Mouse (Mus musculus): ENCODE measurements around the gene Zswim3. TPM values are rescaled to one million over a fixed set of nuclear protein-coding genes. Genes with fewer than 3 reads are reported as not detected.
A peak's percentile ranks its signal among the peaks of the same experiment; 100 is the strongest.

Gene Zswim3
- polyA plus RNA-seq (2015; fragmentation: Nextera tagmentation; extraction: Ambion mirVana), result 4.3 and 5.3 TPM in 2 replicates

DNA sequence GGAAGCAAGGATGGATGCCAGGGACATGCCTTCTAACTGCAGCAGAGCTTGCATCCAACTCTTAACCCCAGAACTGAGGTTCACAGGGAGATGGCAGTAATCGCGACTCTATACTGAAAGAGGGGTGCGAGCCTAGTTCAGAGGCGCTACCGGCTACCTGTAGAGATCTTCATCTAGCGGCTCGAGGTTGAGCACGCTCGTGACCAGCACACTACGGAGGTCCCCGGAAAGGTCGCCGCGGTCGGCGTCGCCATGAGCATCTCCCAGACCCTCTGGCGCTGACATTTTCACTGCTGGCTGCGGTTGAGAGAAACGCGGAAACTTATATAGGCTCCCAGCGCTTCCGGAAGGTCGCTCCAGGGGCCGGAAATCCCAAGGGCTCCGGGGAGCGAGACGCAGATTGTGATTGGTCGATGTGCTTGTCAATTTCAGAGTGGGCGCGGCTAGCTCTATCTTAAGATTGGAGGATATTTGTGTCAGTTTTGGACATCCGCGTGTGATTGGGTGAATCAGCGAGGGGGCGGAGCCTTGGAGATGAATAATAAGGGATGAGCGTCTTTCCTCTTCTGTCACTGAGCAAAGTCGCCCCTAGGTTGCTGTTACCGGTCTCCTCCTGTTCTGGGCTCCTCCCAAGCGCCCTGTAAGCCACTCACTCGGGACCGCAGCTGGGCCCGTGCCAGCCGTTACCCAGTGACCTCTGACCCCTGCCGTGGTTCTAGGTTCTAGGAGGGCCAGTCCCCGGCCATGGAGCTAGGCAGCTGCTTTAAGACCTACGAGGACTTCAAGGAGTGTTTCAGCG, at the start of gene Zswim3, which contains the start of gene Acot8:
Zswim3 (plus strand) TSS at position 566 of the 799 bp plus-strand sequence.
Acot8 (minus strand) TSS at position 350 of the 799 bp plus-strand sequence.
- H3K27me3 ChIP-seq (replicated peaks; ENCODE audit: insufficient read depth, low read length), result no peaks in the 10 kb centered on the region
- H3K4me3 ChIP-seq (ENCODE audit: low read depth, low read length), result peak within 1 kb of the TSS; percentile 79
- ATAC-seq (peak; percentile 98), DNase-seq (ENCODE audit: low spot score) (peak; percentile 98)
- no peaks in the 10 kb centered on the region for H3K36me3 ChIP-seq (ENCODE audit: insufficient read depth, low read length)
- peaks cover 4% of the 10 kb centered on the region; the same call in 1 of the 2 replicates for H3K4me1 ChIP-seq (ENCODE audit: insufficient read depth, low read depth, low read length)
- peak within 1 kb of the TSS; percentile 63 for H3K4me2 ChIP-seq (replicated peaks; ENCODE audit: low read depth, low read length)
- TF ChIP-seq EP300 (IDR thresholded peaks at IDR 0.05) (peak; percentile 69; the same call in 1 of the 2 replicates), CTCF (IDR thresholded peaks at IDR 0.05) (peak; percentile 16)
- WGBS, result under 1% methylated on average over 47 of the region's 47 CpGs
- no peaks in the 10 kb centered on the region for H3K9me3 ChIP-seq (ENCODE audit: low read length)
- peak within 1 kb of the TSS; percentile 70 for H3K9ac ChIP-seq (replicated peaks; ENCODE audit: low read depth)
- peak within 1 kb of the TSS; percentile 78 for H3K27ac ChIP-seq (ENCODE audit: low read length)

GRCm38 (mm10) chr2:164757841-164758240, 47.1 kb upstream of the Zswim3 start:
- Histone ChIP-seq H3K9ac (replicated peaks; ENCODE audit: low read depth) (no peak overlapping the region), H3K9me3 (ENCODE audit: low read length) (no peaks in the 10 kb centered on the region), H3K27ac (ENCODE audit: low read length) (no peak overlapping the region), H3K27me3 (replicated peaks; ENCODE audit: insufficient read depth, low read length) (no peaks in the 10 kb centered on the region), H3K36me3 (ENCODE audit: insufficient read depth, low read length) (peaks cover 42% of the 10 kb centered on the region), H3K4me1 (ENCODE audit: insufficient read depth, low read depth, low read length) (no peaks in the 10 kb centered on the region), H3K4me2 (replicated peaks; ENCODE audit: low read depth, low read length) (no peak overlapping the region), H3K4me3 (ENCODE audit: low read depth, low read length) (no peak overlapping the region)
- WGBS, result 93% methylated on average over 10 of the region's 11 CpGs
- TF ChIP-seq EP300 (IDR thresholded peaks at IDR 0.05), result no peak
- no peak for TF ChIP-seq CTCF (IDR thresholded peaks at IDR 0.05)
- no peak for DNase-seq (ENCODE audit: low spot score)
- no peak for ATAC-seq

GRCm38 (mm10) chr2:164758692-164759091, 46.2 kb upstream of the Zswim3 start:
- H3K9me3 ChIP-seq (ENCODE audit: low read length), result no peaks in the 10 kb centered on the region
- no peak overlapping the region for H3K4me2 ChIP-seq (replicated peaks; ENCODE audit: low read depth, low read length)
- DNase-seq (ENCODE audit: low spot score) (no peak), ATAC-seq (no peak)
- H3K4me3 ChIP-seq (ENCODE audit: low read depth, low read length), result no peak overlapping the region
- no peaks in the 10 kb centered on the region for H3K4me1 ChIP-seq (ENCODE audit: insufficient read depth, low read depth, low read length)
- no peak for TF ChIP-seq CTCF (IDR thresholded peaks at IDR 0.05)
- no peak for TF ChIP-seq EP300 (IDR thresholded peaks at IDR 0.05)
- H3K27ac ChIP-seq (ENCODE audit: low read length), result no peak overlapping the region
- WGBS, result 54% methylated on average over 1 of the region's 1 CpGs
- H3K36me3 ChIP-seq (ENCODE audit: insufficient read depth, low read length), result peaks cover 47% of the 10 kb centered on the region
- no peaks in the 10 kb centered on the region for H3K27me3 ChIP-seq (replicated peaks; ENCODE audit: insufficient read depth, low read length)
- H3K9ac ChIP-seq (replicated peaks; ENCODE audit: low read depth), result no peak overlapping the region

GRCm38 (mm10) chr2:164760059-164760833, 44.7 kb upstream of the Zswim3 start:
- peaks cover 36% of the 10 kb centered on the region for H3K36me3 ChIP-seq (ENCODE audit: insufficient read depth, low read length)
- no peak for ATAC-seq
- no peak overlapping the region for H3K4me2 ChIP-seq (replicated peaks; ENCODE audit: low read depth, low read length)
- H3K27me3 ChIP-seq (replicated peaks; ENCODE audit: insufficient read depth, low read length), result no peaks in the 10 kb centered on the region
- DNase-seq (ENCODE audit: low spot score), result no peak
- no peak overlapping the region for H3K4me3 ChIP-seq (ENCODE audit: low read depth, low read length)
- no peak overlapping the region for H3K9ac ChIP-seq (replicated peaks; ENCODE audit: low read depth)
- TF ChIP-seq EP300 (IDR thresholded peaks at IDR 0.05), result no peak
- H3K9me3 ChIP-seq (ENCODE audit: low read length), result no peaks in the 10 kb centered on the region
- no peaks in the 10 kb centered on the region for H3K4me1 ChIP-seq (ENCODE audit: insufficient read depth, low read depth, low read length)
- H3K27ac ChIP-seq (ENCODE audit: low read length), result no peak overlapping the region
- 72% methylated on average over 4 of the region's 4 CpGs for WGBS

DNA sequence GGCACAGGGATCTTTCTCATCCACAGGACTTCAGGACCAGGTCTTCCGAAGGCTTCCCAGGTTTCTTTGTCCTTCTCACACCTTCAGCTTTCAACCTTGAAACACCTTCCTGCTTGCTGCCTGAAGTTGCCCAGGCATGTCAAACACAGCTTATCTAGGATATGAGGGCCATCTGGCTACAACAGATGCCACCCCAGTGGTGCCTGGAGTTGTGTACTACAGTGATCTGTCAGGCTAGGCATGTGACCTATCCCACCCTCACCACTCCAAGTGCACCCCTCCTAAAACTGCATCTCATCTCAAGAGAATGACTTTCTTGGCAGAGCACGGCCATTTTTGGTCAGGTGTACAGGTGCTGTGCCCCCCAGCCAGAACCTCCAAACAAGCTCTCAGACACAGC, 43.4 kb upstream of the Zswim3 start:
- Histone ChIP-seq H3K9ac (replicated peaks; ENCODE audit: low read depth) (no peak overlapping the region), H3K4me2 (replicated peaks; ENCODE audit: low read depth, low read length) (no peak overlapping the region), H3K27me3 (replicated peaks; ENCODE audit: insufficient read depth, low read length) (no peaks in the 10 kb centered on the region), H3K27ac (ENCODE audit: low read length) (no peak overlapping the region), H3K9me3 (ENCODE audit: low read length) (no peaks in the 10 kb centered on the region), H3K4me1 (ENCODE audit: insufficient read depth, low read depth, low read length) (no peaks in the 10 kb centered on the region), H3K4me3 (ENCODE audit: low read depth, low read length) (no peak overlapping the region), H3K36me3 (ENCODE audit: insufficient read depth, low read length) (peaks cover 28% of the 10 kb centered on the region)
- DNase-seq (ENCODE audit: low spot score) (no peak), ATAC-seq (no peak)
- TF ChIP-seq EP300 (IDR thresholded peaks at IDR 0.05) (no peak), CTCF (IDR thresholded peaks at IDR 0.05) (no peak)
- WGBS, result 85% methylated on average over 2 of the region's 2 CpGs

DNA sequence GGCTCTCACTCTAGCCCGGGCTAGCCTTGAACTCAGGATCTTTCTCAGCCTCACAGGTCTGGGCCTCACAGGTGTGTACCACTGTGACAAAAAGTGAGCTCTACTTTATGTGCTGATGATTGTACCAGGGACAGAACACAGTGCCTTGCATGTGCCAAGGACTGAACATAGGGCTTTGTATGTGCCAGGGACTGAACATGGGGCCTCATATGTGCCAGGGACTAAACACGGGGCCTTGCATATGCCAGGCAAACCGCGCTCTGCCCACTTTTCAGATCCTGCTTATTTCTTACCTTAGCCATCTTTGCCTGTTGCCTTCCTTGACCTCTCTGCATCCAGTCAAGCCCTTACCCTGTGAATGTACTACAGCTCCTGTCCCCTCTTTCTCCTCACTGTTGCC, 42.9 kb upstream of the Zswim3 start:
- H3K4me3 ChIP-seq (ENCODE audit: low read depth, low read length), result no peak overlapping the region
- DNase-seq (ENCODE audit: low spot score) (no peak), ATAC-seq (no peak)
- H3K9ac ChIP-seq (replicated peaks; ENCODE audit: low read depth), result no peak overlapping the region
- WGBS, result 99% methylated on average over 4 of the region's 4 CpGs
- no peak for TF ChIP-seq CTCF (IDR thresholded peaks at IDR 0.05)
- no peak for TF ChIP-seq EP300 (IDR thresholded peaks at IDR 0.05)
- no peak overlapping the region for H3K27ac ChIP-seq (ENCODE audit: low read length)
- no peak overlapping the region for H3K4me2 ChIP-seq (replicated peaks; ENCODE audit: low read depth, low read length)
- no peaks in the 10 kb centered on the region for H3K9me3 ChIP-seq (ENCODE audit: low read length)
- peaks cover 28% of the 10 kb centered on the region for H3K36me3 ChIP-seq (ENCODE audit: insufficient read depth, low read length)
- H3K27me3 ChIP-seq (replicated peaks; ENCODE audit: insufficient read depth, low read length), result no peaks in the 10 kb centered on the region
- H3K4me1 ChIP-seq (ENCODE audit: insufficient read depth, low read depth, low read length), result no peaks in the 10 kb centered on the region
